Comparison of ENCODE assay signal across 26 mouse cellular contexts in the genomic region with DNA sequence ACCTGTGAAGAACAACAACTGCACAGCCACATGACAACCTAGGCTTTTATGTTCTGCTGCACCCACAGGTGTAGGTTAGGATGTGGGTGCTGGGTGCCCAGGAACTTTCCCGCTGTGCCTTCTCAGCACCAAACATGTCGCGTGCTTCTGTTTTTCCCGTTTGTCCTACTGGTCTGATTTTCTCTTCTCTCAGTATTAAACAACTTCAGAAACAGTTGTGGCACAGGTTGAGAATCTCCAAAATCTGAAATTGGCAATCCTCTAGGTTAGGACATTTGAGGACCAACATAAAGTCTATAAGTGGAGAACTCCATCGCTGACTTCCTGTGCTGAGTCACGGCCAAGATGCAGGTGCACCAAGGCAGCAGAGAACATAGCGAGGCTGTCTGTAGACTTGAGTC. TPM values are rescaled to one million over a fixed set of nuclear protein-coding genes. Genes with fewer than 3 reads are reported as not detected.
DNase-seq lines count a peak whose midpoint lies in the region; ATAC-seq lines count a peak whose summit lies in the region.
"Had no signal": no experiment of that assay in that cellular context is flagged by ENCODE, and none has a peak within 500 bp of the region (broad histone marks: within the 10 kb centered on the region; RNA-seq: fewer than 3 reads in every experiment).

No protein-coding gene starts in this region.

- H3K27me3 ChIP-seq in heart, embryonic 16.5 days (ENCODE audit: control insufficient read depth, insufficient read depth, low read length), result no peaks in the 10 kb centered on the region
- no peaks in the 10 kb centered on the region for H3K27me3 ChIP-seq in heart, embryonic 11.5 days (ENCODE audit: control insufficient read depth, insufficient read depth, low read length)
- H3K27me3 ChIP-seq: forebrain, embryonic 13.5 days; limb, embryonic 12.5 days; midbrain, embryonic 13.5 days; neural tube, embryonic 15.5 days; Patski had no signal

- peak; percentile 70 for DNase-seq in induced T-regulatory cell, adult 2 months (ENCODE audit: low read depth)
- peak; percentile 88 for DNase-seq in thymus, postnatal 0 days (ENCODE audit: low spot score)
- peak; percentile 71 for DNase-seq in thymus, postnatal 4 days
- DNase-seq in ovary, postnatal 10 days (ENCODE audit: low spot score), result no peak
- no peak for DNase-seq in lung, postnatal 36 days
- DNase-seq in spleen, postnatal 10 days (ENCODE audit: low spot score in 2 of 2), result no peak
- DNase-seq: adrenal gland, adult 2 months; cerebellum, adult 11 months; cerebellum, adult 9-10 months; cerebellum, postnatal 36 days; gastrocnemius, postnatal 10 days; kidney, adult 9 months; kidney, postnatal 10 days; lung, postnatal 4 days; right cerebral cortex, postnatal 25 days had no signal

- H3K36me3 ChIP-seq in heart, embryonic 16.5 days (ENCODE audit: control insufficient read depth, insufficient read depth), result peaks cover 4% of the 10 kb centered on the region
- H3K36me3 ChIP-seq in heart, embryonic 11.5 days (ENCODE audit: control insufficient read depth, insufficient read depth, low read length), result no peaks in the 10 kb centered on the region; the same call in 1 of the 2 replicates
- H3K36me3 ChIP-seq: G1E; midbrain, embryonic 13.5 days; neural tube, embryonic 15.5 days had no signal

- H3K4me3 ChIP-seq in heart, embryonic 16.5 days (ENCODE audit: low read length), result no peak overlapping the region
- no peak overlapping the region for H3K4me3 ChIP-seq in heart, embryonic 11.5 days (ENCODE audit: low read depth, low read length)
- H3K4me3 ChIP-seq: forebrain, embryonic 13.5 days; left cerebral cortex, adult 2 months; limb, embryonic 12.5 days; midbrain, embryonic 13.5 days; neural tube, embryonic 15.5 days had no signal

- no peak for ATAC-seq in heart, embryonic 16.5 days (replicated peaks; ENCODE audit: extremely low read depth, insufficient read depth, low FRiP score)
- no peak for ATAC-seq in heart, embryonic 11.5 days (replicated peaks; ENCODE audit: insufficient number of reproducible peaks, low FRiP score, low TSS enrichment)
- ATAC-seq: forebrain, embryonic 13.5 days; hindbrain, postnatal 0 days; intestine, postnatal 0 days; midbrain, embryonic 13.5 days; Patski had no signal

- 89% methylated on average over 7 of the region's 7 CpGs for WGBS in heart, embryonic 16.5 days
- WGBS in heart, embryonic 11.5 days (ENCODE audit: insufficient replicate concordance), result 95% methylated on average over 7 of the region's 7 CpGs

- no peak overlapping the region for H3K9ac ChIP-seq in heart, embryonic 16.5 days (ENCODE audit: low read length)
- no peak overlapping the region for H3K9ac ChIP-seq in heart, embryonic 11.5 days (ENCODE audit: low read depth, low read length)
- H3K9ac ChIP-seq: forebrain, embryonic 13.5 days; limb, embryonic 12.5 days; midbrain, embryonic 13.5 days; neural tube, embryonic 15.5 days had no signal

- H3K27ac ChIP-seq in heart, embryonic 16.5 days (ENCODE audit: low read length), result peak overlapping the region; percentile 5; the same call in 1 of the 2 replicates
- no peak overlapping the region for H3K27ac ChIP-seq in heart, embryonic 11.5 days (ENCODE audit: low read depth, low read length)
- H3K27ac ChIP-seq: forebrain, embryonic 13.5 days; hindbrain, postnatal 0 days; left cerebral cortex, adult 2 months; limb, embryonic 12.5 days; midbrain, embryonic 13.5 days; neural tube, embryonic 15.5 days had no signal

- peaks cover 7% of the 10 kb centered on the region; the same call in 1 of the 2 replicates for H3K4me1 ChIP-seq in heart, embryonic 16.5 days (ENCODE audit: control insufficient read depth, insufficient read depth, low read length)
- peaks cover 6% of the 10 kb centered on the region; the same call in 1 of the 2 replicates for H3K4me1 ChIP-seq in heart, embryonic 11.5 days (ENCODE audit: control insufficient read depth, insufficient read depth, low read length)

- H3K9me3 ChIP-seq in heart, embryonic 16.5 days (replicated peaks; ENCODE audit: control insufficient read depth, low read length), result peaks cover 6% of the 10 kb centered on the region
- peaks cover 4% of the 10 kb centered on the region; the same call in 1 of the 2 replicates for H3K9me3 ChIP-seq in heart, embryonic 11.5 days (replicated peaks; ENCODE audit: control insufficient read depth, low read length)
- H3K9me3 ChIP-seq: G1E had no signal

- H3K4me2 ChIP-seq in heart, embryonic 16.5 days (ENCODE audit: low read depth, low read length), result no peak overlapping the region
- H3K4me2 ChIP-seq in heart, embryonic 11.5 days, result no peak overlapping the region
- H3K4me2 ChIP-seq: forebrain, embryonic 13.5 days; limb, embryonic 12.5 days; midbrain, embryonic 13.5 days; neural tube, embryonic 15.5 days had no signal

RNA-seq across cellular contexts. Expression of gene Wdfy2, which starts 32.8 kb away (rescaled TPM):
- polyA plus RNA-seq in heart, embryonic 16.5 days (2015; fragmentation: Nextera tagmentation; extraction: Ambion mirVana), result 4.0 and 4.5 TPM in 2 replicates
- polyA plus RNA-seq in heart, embryonic 11.5 days (2014; fragmentation: Nextera tagmentation; extraction: Ambion mirVana), result 7.6 and 9.4 TPM in 2 replicates
- 4.2 and 5.1 TPM in 2 replicates for polyA plus RNA-seq in thymus, postnatal 0 days (2015; fragmentation: Nextera tagmentation; extraction: Ambion mirVana)

Comparison
In these comparisons a context has a peak if more than half of its experiments do, and no peak if none do; other contexts are left out.
1. DNase-seq: peak in induced T-regulatory cell, adult 2 months (single experiment), thymus, postnatal 0 days (single experiment) and thymus, postnatal 4 days (single experiment); none in ovary, postnatal 10 days (single experiment), lung, postnatal 36 days (single experiment) and spleen, postnatal 10 days (0 of 2).